Mouse (Mus musculus) frontal cortex, adult 2 months (tissue): Measurements from ENCODE around the gene Cpsf6. TPM values are rescaled to one million over a fixed set of nuclear protein-coding genes. Genes with fewer than 3 reads are reported as not detected.

Experiments
- DNase-seq, 2 experiments: peaks; one replicate each; pipeline ENCODE4 v3.0.0; 2022; ENCODE audit warnings: low spot score in 1 of 2; ENCODE audit errors: extremely low spot score in 1 of 2
- polyA plus RNA-seq: library from polyadenylated mRNA; depleted of rRNA; stranded (reverse); fragments of >200 nt; gene quantifications from 2 replicates; pipeline ENCODE4 v1.2.3, GENCODE M21; 2012; rRNA removed

Gene Cpsf6
- 64.5 and 68.6 TPM in 2 replicates for polyA plus RNA-seq

GRCm38 (mm10) chr10:117379908-117380307, at the start of gene Cpsf6:
Cpsf6 (minus strand) TSS chr10:117380015.
- no peak for DNase-seq

GRCm38 (mm10) chr10:117426615-117426969, 46.8 kb upstream of the Cpsf6 start:
- DNase-seq = no peak

GRCm38 (mm10) chr10:117425907-117426614, 46.2 kb upstream of the Cpsf6 start:
- DNase-seq = peak in 1 of 2 experiments; percentile 38

GRCm38 (mm10) chr10:117425013-117425412, 45.2 kb upstream of the Cpsf6 start:
- no peak for DNase-seq

- DNase-seq = no peak
Measured at GRCm38 (mm10) chr10:117424146-117424905, 44.5 kb upstream of the Cpsf6 start.

- DNase-seq = no peak
Measured at GRCm38 (mm10) chr10:117423025-117424002, 43.5 kb upstream of the Cpsf6 start.

GRCm38 (mm10) chr10:117422174-117422808, 42.5 kb upstream of the Cpsf6 start:
- DNase-seq = no peak

GRCm38 (mm10) chr10:117421283-117422107, 41.7 kb upstream of the Cpsf6 start:
- no peak for DNase-seq

- no peak for DNase-seq
Measured at GRCm38 (mm10) chr10:117420502-117421282, 40.9 kb upstream of the Cpsf6 start.

- DNase-seq = no peak
Measured at GRCm38 (mm10) chr10:117419577-117420290, 39.9 kb upstream of the Cpsf6 start.

GRCm38 (mm10) chr10:117418668-117419237, 38.9 kb upstream of the Cpsf6 start:
- no peak for DNase-seq

- DNase-seq = peak in 1 of 2 experiments; percentile 62
Measured at GRCm38 (mm10) chr10:117417772-117418667, 38.2 kb upstream of the Cpsf6 start.

GRCm38 (mm10) chr10:117417470-117417767, 37.6 kb upstream of the Cpsf6 start:
- no peak for DNase-seq

- no peak for DNase-seq
Measured at GRCm38 (mm10) chr10:117416636-117417469, 37.0 kb upstream of the Cpsf6 start.

- no peak for DNase-seq
Measured at GRCm38 (mm10) chr10:117416095-117416494, 36.3 kb upstream of the Cpsf6 start.
